Mouse (Mus musculus) urinary bladder, adult 18-20 months (tissue): Measurements from ENCODE around the gene Stbd1.

Experiments
- DNase-seq, 2 experiments: peaks; one replicate each; pipeline ENCODE4 v3.0.0; 2022; ENCODE audit warnings: low spot score in 2 of 2, mixed read lengths in 2 of 2

Gene Stbd1

GRCm38 (mm10) chr5:92635891-92636290 is 33.0 kb downstream of the Stbd1 start:
- DNase-seq, result no peak

- DNase-seq, result no peak
These were observed 38.0 kb downstream of the Stbd1 start for GRCm38 (mm10) chr5:92640861-92641260.
